Mouse (Mus musculus) retina, postnatal 7 days (tissue): ENCODE data around the gene Piezo1.

Source experiments
- DNase-seq: peaks from one replicate; pipeline ENCODE4 v3.0.0-alpha.2; 2012; ENCODE audit warnings: low read depth, low spot score

Piezo1 gene

GRCm38 (mm10) chr8:122500856-122501255 lies 50.3 kb downstream of the Piezo1 start:
- peak; percentile 77 for DNase-seq

GRCm38 (mm10) chr8:122497912-122498311 lies 53.2 kb downstream of the Piezo1 start:
- no peak for DNase-seq

- DNase-seq, result no peak
Observed at GRCm38 (mm10) chr8:122497016-122497734, 54.0 kb downstream of the Piezo1 start.

- no peak for DNase-seq
Observed at GRCm38 (mm10) chr8:122488387-122488786, 62.7 kb downstream of the Piezo1 start.

- DNase-seq, result no peak
Observed at GRCm38 (mm10) chr8:122484831-122485230, 66.3 kb downstream of the Piezo1 start.

GRCm38 (mm10) chr8:122483877-122484276 lies 67.3 kb downstream of the Piezo1 start:
- no peak for DNase-seq

- DNase-seq, result no peak
Observed at GRCm38 (mm10) chr8:122482448-122482847, 68.7 kb downstream of the Piezo1 start.

- DNase-seq, result peak; percentile 90
Observed at GRCm38 (mm10) chr8:122475580-122476320, 75.4 kb downstream of the Piezo1 start, which contains the start of the genes Rnf166 and Ctu2. Gene Rnf166 (minus strand): TSS chr8:122476064. Gene Ctu2 (plus strand): TSS chr8:122476143.

GRCm38 (mm10) chr8:122474951-122475560 lies 76.1 kb downstream of the Piezo1 start:
- no peak for DNase-seq

GRCm38 (mm10) chr8:122473911-122474421 lies 77.2 kb downstream of the Piezo1 start:
- no peak for DNase-seq

GRCm38 (mm10) chr8:122470691-122471090 lies 80.4 kb downstream of the Piezo1 start:
- DNase-seq, result no peak

GRCm38 (mm10) chr8:122469965-122470364 lies 81.2 kb downstream of the Piezo1 start:
- no peak for DNase-seq

- DNase-seq, result no peak
Observed at GRCm38 (mm10) chr8:122469407-122469806, 81.7 kb downstream of the Piezo1 start.

GRCm38 (mm10) chr8:122467816-122468215 lies 83.3 kb downstream of the Piezo1 start:
- DNase-seq, result no peak

GRCm38 (mm10) chr8:122464985-122465384 lies 86.1 kb downstream of the Piezo1 start:
- no peak for DNase-seq

GRCm38 (mm10) chr8:122463651-122464640 lies 87.2 kb downstream of the Piezo1 start:
- DNase-seq, result no peak

- DNase-seq, result no peak
Observed at GRCm38 (mm10) chr8:122462510-122462909, 88.6 kb downstream of the Piezo1 start.

- no peak for DNase-seq
Observed at GRCm38 (mm10) chr8:122461473-122462148, 89.5 kb downstream of the Piezo1 start.

- peak; percentile 57 for DNase-seq
Observed at GRCm38 (mm10) chr8:122460524-122461472, 90.3 kb downstream of the Piezo1 start, which contains the start of gene Snai3. Gene Snai3 (minus strand): TSS chr8:122460733.
